Mouse (Mus musculus) urinary bladder, adult 18-20 months (tissue): ENCODE data around the gene Zfp661.
A peak's percentile ranks its signal among the peaks of the same experiment; 100 is the strongest.
"Not testable (repeated sequence)": the region's sequence is repeated elsewhere in the genome, so short reads cannot be mapped to it uniquely, and the experiment has no call there.

ENCODE experiments used
- DNase-seq, 2 experiments: peaks; one replicate each; pipeline ENCODE4 v3.0.0; 2022; ENCODE audit warnings: low spot score in 2 of 2, mixed read lengths in 2 of 2

Gene Zfp661

GRCm38 (mm10) chr2:127586694-127587513 lies at the start of gene Zfp661, which contains the start of gene Mrps5:
Gene Zfp661 (minus strand): TSS chr2:127587094.
Gene Mrps5 (plus strand): TSS chr2:127587222.
- DNase-seq = peak; percentile 77 to 90

- no peak for DNase-seq
These were observed 48.7 kb upstream of the Zfp661 start for GRCm38 (mm10) chr2:127635581-127635980.

- DNase-seq = no peak
These were observed 45.7 kb upstream of the Zfp661 start for GRCm38 (mm10) chr2:127632601-127633000.

- no peak for DNase-seq
These were observed 41.2 kb upstream of the Zfp661 start for GRCm38 (mm10) chr2:127627990-127628570.

- DNase-seq = no peak
These were observed 40.5 kb upstream of the Zfp661 start for GRCm38 (mm10) chr2:127627354-127627753.

GRCm38 (mm10) chr2:127625659-127626058 lies 38.8 kb upstream of the Zfp661 start:
- peak in 1 of 2 experiments; percentile 84 for DNase-seq

- no peak for DNase-seq
These were observed 37.9 kb upstream of the Zfp661 start for GRCm38 (mm10) chr2:127624786-127625185.

- DNase-seq = no peak
These were observed 35.2 kb upstream of the Zfp661 start for GRCm38 (mm10) chr2:127622065-127622464.

- DNase-seq = no peak
These were observed 32.4 kb upstream of the Zfp661 start for GRCm38 (mm10) chr2:127619311-127619710.

- DNase-seq = no peak
These were observed 25.4 kb upstream of the Zfp661 start for GRCm38 (mm10) chr2:127612288-127612687.

- DNase-seq = no peak
These were observed 24.5 kb upstream of the Zfp661 start for GRCm38 (mm10) chr2:127611386-127611785.

GRCm38 (mm10) chr2:127608986-127609385 lies 22.1 kb upstream of the Zfp661 start:
- DNase-seq = no peak

- DNase-seq = no peak
These were observed 21.3 kb upstream of the Zfp661 start for GRCm38 (mm10) chr2:127608234-127608633.

- no peak for DNase-seq
These were observed 18.3 kb upstream of the Zfp661 start for GRCm38 (mm10) chr2:127605203-127605602.

GRCm38 (mm10) chr2:127603383-127603782 lies 16.5 kb upstream of the Zfp661 start:
- not testable (repeated sequence) for DNase-seq

- no peak for DNase-seq
These were observed 3.9 kb upstream of the Zfp661 start for GRCm38 (mm10) chr2:127590840-127591239.

- DNase-seq = no peak
These were observed 3.3 kb upstream of the Zfp661 start for GRCm38 (mm10) chr2:127590204-127590603.

GRCm38 (mm10) chr2:127588897-127589296 lies 2.0 kb upstream of the Zfp661 start:
- DNase-seq = no peak

GRCm38 (mm10) chr2:127587514-127587844 lies 585 bp upstream of the Zfp661 start:
- DNase-seq = no peak

- peak; percentile 87 to 90 for DNase-seq
These were observed 2.4 kb downstream of the Zfp661 start for GRCm38 (mm10) chr2:127584436-127584858.

GRCm38 (mm10) chr2:127573322-127573721 lies 13.6 kb downstream of the Zfp661 start:
- DNase-seq = no peak

- DNase-seq = peak; percentile 59 to 72
These were observed 27.6 kb downstream of the Zfp661 start for GRCm38 (mm10) chr2:127559070-127559966.
